Mouse (Mus musculus): ENCODE data around the gene Clcf1.

- TF ChIP-seq CTCF (IDR thresholded peaks at IDR 0.05; ENCODE audit: insufficient read depth, low read length) = no peak
- no peak for TF ChIP-seq POLR2A (IDR thresholded peaks at IDR 0.05; ENCODE audit: borderline replicate concordance, extremely low read depth, low read depth, low read length)
Observed at GRCm38 (mm10) chr19:4208563-4208962, 5.5 kb upstream of the Clcf1 start.

Data from lung, adult 2 months (tissue).